Mouse (Mus musculus): ENCODE measurements around the gene Cmpk1. TPM values are rescaled to one million over a fixed set of nuclear protein-coding genes. Genes with fewer than 3 reads are reported as not detected.

Cmpk1 gene
- polyA plus RNA-seq, 1 experiment from 2014 or later, result 134 TPM

- WGBS, result 68% methylated on average over 4 of the region's 4 CpGs
- Histone ChIP-seq H3K36me3 (ENCODE audit: control insufficient read depth, insufficient read depth, low read length) (no peaks in the 10 kb centered on the region), H3K9me3 (ENCODE audit: control insufficient read depth, low read length) (no peaks in the 10 kb centered on the region), H3K4me2 (ENCODE audit: low read depth, low read length) (no peak overlapping the region), H3K27me3 (replicated peaks; ENCODE audit: control insufficient read depth, insufficient read depth, low read length) (no peaks in the 10 kb centered on the region; the same call in 1 of the 2 replicates), H3K4me3 (ENCODE audit: low read length) (no peak overlapping the region), H3K4me1 (ENCODE audit: control insufficient read depth, insufficient read depth, low read length) (no peaks in the 10 kb centered on the region), H3K27ac (ENCODE audit: low read length) (no peak overlapping the region), H3K9ac (ENCODE audit: low read depth, low read length) (no peak overlapping the region)
- ATAC-seq, result no peak
Measured at GRCm38 (mm10) chr4:114937459-114938047, 49.5 kb downstream of the Cmpk1 start.

- Histone ChIP-seq H3K27me3 (replicated peaks; ENCODE audit: control insufficient read depth, insufficient read depth, low read length) (no peaks in the 10 kb centered on the region; the same call in none of the 2 replicates), H3K4me3 (ENCODE audit: low read length) (no peak overlapping the region), H3K36me3 (ENCODE audit: control insufficient read depth, insufficient read depth, low read length) (no peaks in the 10 kb centered on the region), H3K4me1 (ENCODE audit: control insufficient read depth, insufficient read depth, low read length) (no peaks in the 10 kb centered on the region), H3K9ac (ENCODE audit: low read depth, low read length) (no peak overlapping the region), H3K9me3 (ENCODE audit: control insufficient read depth, low read length) (no peaks in the 10 kb centered on the region), H3K27ac (ENCODE audit: low read length) (no peak overlapping the region), H3K4me2 (ENCODE audit: low read depth, low read length) (no peak overlapping the region)
- WGBS, result 89% methylated on average over 6 of the region's 6 CpGs
- no peak for ATAC-seq
Measured at GRCm38 (mm10) chr4:114934188-114934587, 52.9 kb downstream of the Cmpk1 start.

GRCm38 (mm10) chr4:114932747-114933146, 54.3 kb downstream of the Cmpk1 start:
- H3K36me3 ChIP-seq (ENCODE audit: control insufficient read depth, insufficient read depth, low read length), result no peaks in the 10 kb centered on the region
- no peaks in the 10 kb centered on the region for H3K9me3 ChIP-seq (ENCODE audit: control insufficient read depth, low read length)
- H3K27me3 ChIP-seq (replicated peaks; ENCODE audit: control insufficient read depth, insufficient read depth, low read length), result peaks cover 13% of the 10 kb centered on the region
- H3K27ac ChIP-seq (ENCODE audit: low read length), result no peak overlapping the region
- no peak overlapping the region for H3K4me3 ChIP-seq (ENCODE audit: low read length)
- H3K9ac ChIP-seq (ENCODE audit: low read depth, low read length), result no peak overlapping the region
- H3K4me2 ChIP-seq (ENCODE audit: low read depth, low read length), result no peak overlapping the region
- ATAC-seq, result no peak
- no peaks in the 10 kb centered on the region for H3K4me1 ChIP-seq (ENCODE audit: control insufficient read depth, insufficient read depth, low read length)
- WGBS, result 90% methylated on average over 4 of the region's 4 CpGs

- no peak overlapping the region for H3K4me2 ChIP-seq (ENCODE audit: low read depth, low read length)
- no peak overlapping the region for H3K27ac ChIP-seq (ENCODE audit: low read length)
- peaks cover 12% of the 10 kb centered on the region for H3K4me1 ChIP-seq (ENCODE audit: control insufficient read depth, insufficient read depth, low read length)
- H3K4me3 ChIP-seq (ENCODE audit: low read length), result no peak overlapping the region
- no peaks in the 10 kb centered on the region for H3K9me3 ChIP-seq (ENCODE audit: control insufficient read depth, low read length)
- ATAC-seq, result no peak
- no peaks in the 10 kb centered on the region for H3K36me3 ChIP-seq (ENCODE audit: control insufficient read depth, insufficient read depth, low read length)
- H3K27me3 ChIP-seq (replicated peaks; ENCODE audit: control insufficient read depth, insufficient read depth, low read length), result peaks cover 48% of the 10 kb centered on the region
- no peak overlapping the region for H3K9ac ChIP-seq (ENCODE audit: low read depth, low read length)
- WGBS, result 47% methylated on average over 15 of the region's 15 CpGs
Measured at GRCm38 (mm10) chr4:114929155-114929554, 57.9 kb downstream of the Cmpk1 start.

GRCm38 (mm10) chr4:114925917-114926312, 61.1 kb downstream of the Cmpk1 start, which contains the start of gene Foxe3:
Foxe3 (minus strand) TSS chr4:114926013.
- ATAC-seq, result no peak
- H3K9ac ChIP-seq (ENCODE audit: low read depth, low read length), result peak within 1 kb of the TSS; percentile 43
- H3K4me3 ChIP-seq (ENCODE audit: low read length), result peak within 1 kb of the TSS; percentile 50
- H3K4me1 ChIP-seq (ENCODE audit: control insufficient read depth, insufficient read depth, low read length), result peaks cover 12% of the 10 kb centered on the region
- peaks cover 67% of the 10 kb centered on the region for H3K27me3 ChIP-seq (replicated peaks; ENCODE audit: control insufficient read depth, insufficient read depth, low read length)
- no peaks in the 10 kb centered on the region for H3K9me3 ChIP-seq (ENCODE audit: control insufficient read depth, low read length)
- under 1% methylated on average over 22 of the region's 25 CpGs for WGBS
- no peaks in the 10 kb centered on the region for H3K36me3 ChIP-seq (ENCODE audit: control insufficient read depth, insufficient read depth, low read length)
- H3K27ac ChIP-seq (ENCODE audit: low read length), result no peak within 1 kb of the TSS
- peak within 1 kb of the TSS; percentile 78 for H3K4me2 ChIP-seq (ENCODE audit: low read depth, low read length)

GRCm38 (mm10) chr4:114924971-114925916, 61.8 kb downstream of the Cmpk1 start:
- peak; percentile 67 for ATAC-seq
- peaks cover 12% of the 10 kb centered on the region for H3K4me1 ChIP-seq (ENCODE audit: control insufficient read depth, insufficient read depth, low read length)
- H3K27me3 ChIP-seq (replicated peaks; ENCODE audit: control insufficient read depth, insufficient read depth, low read length), result peaks cover 67% of the 10 kb centered on the region
- peak overlapping the region; percentile 78 for H3K4me2 ChIP-seq (ENCODE audit: low read depth, low read length)
- under 1% methylated on average over 108 of the region's 125 CpGs for WGBS
- H3K36me3 ChIP-seq (ENCODE audit: control insufficient read depth, insufficient read depth, low read length), result no peaks in the 10 kb centered on the region
- no peak overlapping the region for H3K27ac ChIP-seq (ENCODE audit: low read length)
- H3K4me3 ChIP-seq (ENCODE audit: low read length), result peak overlapping the region; percentile 50
- H3K9me3 ChIP-seq (ENCODE audit: control insufficient read depth, low read length), result no peaks in the 10 kb centered on the region
- H3K9ac ChIP-seq (ENCODE audit: low read depth, low read length), result peak overlapping the region; percentile 43

GRCm38 (mm10) chr4:114917091-114917490, 70.0 kb downstream of the Cmpk1 start:
- Histone ChIP-seq H3K27me3 (replicated peaks; ENCODE audit: control insufficient read depth, insufficient read depth, low read length) (peaks cover 41% of the 10 kb centered on the region), H3K36me3 (ENCODE audit: control insufficient read depth, insufficient read depth, low read length) (no peaks in the 10 kb centered on the region), H3K9ac (ENCODE audit: low read depth, low read length) (no peak overlapping the region), H3K27ac (ENCODE audit: low read length) (no peak overlapping the region), H3K4me1 (ENCODE audit: control insufficient read depth, insufficient read depth, low read length) (0 out of 2 replicates have a peak, but pooled peaks cover 2% of the 10 kb centered on the region), H3K9me3 (ENCODE audit: control insufficient read depth, low read length) (no peaks in the 10 kb centered on the region), H3K4me3 (ENCODE audit: low read length) (no peak overlapping the region), H3K4me2 (ENCODE audit: low read depth, low read length) (no peak overlapping the region)
- ATAC-seq, result no peak
- WGBS, result 46% methylated on average over 2 of the region's 2 CpGs

- 0 out of 2 replicates have a peak, but pooled peaks cover 2% of the 10 kb centered on the region for H3K4me1 ChIP-seq (ENCODE audit: control insufficient read depth, insufficient read depth, low read length)
- peaks cover 49% of the 10 kb centered on the region for H3K27me3 ChIP-seq (replicated peaks; ENCODE audit: control insufficient read depth, insufficient read depth, low read length)
- no peak overlapping the region for H3K4me3 ChIP-seq (ENCODE audit: low read length)
- no peak overlapping the region for H3K27ac ChIP-seq (ENCODE audit: low read length)
- H3K9ac ChIP-seq (ENCODE audit: low read depth, low read length), result no peak overlapping the region
- no peaks in the 10 kb centered on the region for H3K36me3 ChIP-seq (ENCODE audit: control insufficient read depth, insufficient read depth, low read length)
- H3K9me3 ChIP-seq (ENCODE audit: control insufficient read depth, low read length), result no peaks in the 10 kb centered on the region
- no peak for ATAC-seq
- WGBS, result 51% methylated on average over 4 of the region's 4 CpGs
- no peak overlapping the region for H3K4me2 ChIP-seq (ENCODE audit: low read depth, low read length)
Measured at GRCm38 (mm10) chr4:114916056-114916455, 71.0 kb downstream of the Cmpk1 start.

GRCm38 (mm10) chr4:114913594-114913962, 73.5 kb downstream of the Cmpk1 start:
- Histone ChIP-seq H3K4me1 (ENCODE audit: control insufficient read depth, insufficient read depth, low read length) (peaks cover 7% of the 10 kb centered on the region; the same call in 1 of the 2 replicates), H3K9ac (ENCODE audit: low read depth, low read length) (no peak overlapping the region), H3K36me3 (ENCODE audit: control insufficient read depth, insufficient read depth, low read length) (no peaks in the 10 kb centered on the region), H3K27ac (ENCODE audit: low read length) (no peak overlapping the region), H3K4me3 (ENCODE audit: low read length) (no peak overlapping the region), H3K4me2 (ENCODE audit: low read depth, low read length) (no peak overlapping the region), H3K9me3 (ENCODE audit: control insufficient read depth, low read length) (no peaks in the 10 kb centered on the region), H3K27me3 (replicated peaks; ENCODE audit: control insufficient read depth, insufficient read depth, low read length) (peaks cover 69% of the 10 kb centered on the region)
- 1% methylated on average over 13 of the region's 13 CpGs for WGBS
- ATAC-seq, result no peak
